Mouse (Mus musculus) frontal cortex, postnatal 10 days (tissue): ENCODE measurements around the gene Cel.

Experiments used
- DNase-seq, 2 experiments: peaks; one replicate each; pipeline ENCODE4 v3.0.0; 2022; ENCODE audit warnings: low spot score in 2 of 2, mixed read lengths in 1 of 2

Cel gene

GRCm38 (mm10) chr2:28537995-28538816 is 25.0 kb downstream of the Cel start:
- DNase-seq, result no peak

- no peak for DNase-seq
These were observed 25.6 kb downstream of the Cel start for GRCm38 (mm10) chr2:28537634-28537920.

- no peak for DNase-seq
These were observed 26.2 kb downstream of the Cel start for GRCm38 (mm10) chr2:28536766-28537633.

GRCm38 (mm10) chr2:28536166-28536565 is 27.0 kb downstream of the Cel start:
- DNase-seq, result no peak

GRCm38 (mm10) chr2:28535650-28536049 is 27.6 kb downstream of the Cel start:
- DNase-seq, result no peak

- DNase-seq, result no peak
These were observed 28.0 kb downstream of the Cel start for GRCm38 (mm10) chr2:28535263-28535540.

GRCm38 (mm10) chr2:28534436-28535262 is 28.6 kb downstream of the Cel start:
- no peak for DNase-seq

- no peak for DNase-seq
These were observed 29.2 kb downstream of the Cel start for GRCm38 (mm10) chr2:28533901-28534435.

GRCm38 (mm10) chr2:28532938-28533771 is 30.0 kb downstream of the Cel start:
- DNase-seq, result peak; percentile 81 to 85

GRCm38 (mm10) chr2:28530311-28530710 is 32.9 kb downstream of the Cel start:
- DNase-seq, result no peak

- no peak for DNase-seq
These were observed 33.3 kb downstream of the Cel start for GRCm38 (mm10) chr2:28529856-28530255.

GRCm38 (mm10) chr2:28528354-28528730 is 34.9 kb downstream of the Cel start:
- no peak for DNase-seq

- no peak for DNase-seq
These were observed 35.5 kb downstream of the Cel start for GRCm38 (mm10) chr2:28527436-28528353.

- DNase-seq, result peak in 1 of 2 experiments; percentile 33
These were observed 37.0 kb downstream of the Cel start for GRCm38 (mm10) chr2:28525943-28526876.

GRCm38 (mm10) chr2:28525219-28525942 is 37.8 kb downstream of the Cel start:
- peak in 1 of 2 experiments; percentile 44 for DNase-seq

- DNase-seq, result no peak
These were observed 38.8 kb downstream of the Cel start for GRCm38 (mm10) chr2:28524406-28524805.

- peak; percentile 86 to 87 for DNase-seq
These were observed 39.5 kb downstream of the Cel start for GRCm38 (mm10) chr2:28523643-28524117.

- no peak for DNase-seq
These were observed 41.0 kb downstream of the Cel start for GRCm38 (mm10) chr2:28522166-28522565.
